Mouse (Mus musculus): ENCODE results near the gene Mrps10. TPM values are rescaled to one million over a fixed set of nuclear protein-coding genes. Genes with fewer than 3 reads are reported as not detected.
"Not testable (repeated sequence)": the region's sequence is repeated elsewhere in the genome, so short reads cannot be mapped to it uniquely, and the experiment has no call there.

Mrps10 gene
- polyA plus RNA-seq, 1 experiment, result 97.9 TPM

- no peak overlapping the region for H3K4me2 ChIP-seq (ENCODE audit: low read depth)
Observed at GRCm38 (mm10) chr17:47330616-47331015, 38.1 kb upstream of the Mrps10 start.

DNA sequence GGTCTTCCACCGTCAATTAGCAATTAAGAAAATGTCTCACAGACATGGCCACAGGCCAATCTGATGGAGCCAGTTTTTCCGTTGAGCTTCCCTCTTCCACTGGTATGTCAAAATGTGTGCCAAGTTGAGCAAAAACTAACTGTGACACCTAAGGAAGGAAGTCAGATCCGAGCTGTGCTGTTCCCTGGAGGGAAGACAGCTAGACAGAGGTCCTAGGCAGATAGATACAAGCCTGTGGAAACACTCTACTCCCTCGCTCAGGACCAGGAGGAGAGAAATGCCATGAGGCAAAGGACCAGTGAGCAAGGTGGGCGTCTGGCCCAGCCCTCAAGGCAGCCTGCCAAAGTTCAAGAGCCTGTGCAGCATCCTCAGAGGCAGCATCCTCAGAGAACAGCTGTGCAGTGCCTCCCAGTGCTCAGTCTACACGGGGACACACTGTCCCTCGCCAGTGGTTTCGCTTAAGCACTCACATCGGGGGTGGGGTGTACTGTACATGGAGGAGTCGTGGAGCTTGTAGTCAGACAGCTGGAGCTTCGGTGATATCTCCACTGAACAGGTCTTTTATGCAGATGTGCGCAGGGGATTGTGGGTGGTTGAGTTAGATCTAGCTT lies 36.6 kb upstream of the Mrps10 start:
- Histone ChIP-seq H3K27me3 (ENCODE audit: control insufficient read depth, insufficient read depth, insufficient read length) (no peaks in the 10 kb centered on the region), H3ac (ENCODE audit: control insufficient read depth, insufficient read length) (no peak overlapping the region), H3K79me2 (ENCODE audit: control insufficient read depth, insufficient read depth) (no peaks in the 10 kb centered on the region), H3K4me3 (no peak overlapping the region), H3K36me3 (ENCODE audit: control insufficient read depth, insufficient read depth) (peaks cover 9% of the 10 kb centered on the region), H3K4me2 (ENCODE audit: low read depth) (no peak overlapping the region)
- TF ChIP-seq TCF3 (IDR thresholded peaks at IDR 0.05; ENCODE audit: insufficient read length, low read depth) (no peak), POLR2AphosphoS2 (IDR thresholded peaks at IDR 0.05; ENCODE audit: insufficient read length, low read depth) (no peak), USF1 (IDR thresholded peaks at IDR 0.05; ENCODE audit: low read depth) (no peak), CEBPB (IDR thresholded peaks at IDR 0.05; ENCODE audit: insufficient read depth, poor library complexity, severe bottlenecking) (no peak), MYOG (IDR thresholded peaks at IDR 0.05; ENCODE audit: control insufficient read depth in 1 of 3, insufficient read depth in 1 of 3, insufficient read length in 2 of 3, low read depth in 2 of 3) (no peak), SRF (IDR thresholded peaks at IDR 0.05; ENCODE audit: control insufficient read depth, insufficient read length, low read depth) (no peak), E2F4 (IDR thresholded peaks at IDR 0.05; ENCODE audit: insufficient read depth) (no peak), TCF12 (IDR thresholded peaks at IDR 0.05; ENCODE audit: insufficient read depth, poor library complexity, severe bottlenecking) (no peak)

More at GRCm38 (mm10) chr17:47330616-47331015, 38.1 kb upstream of the Mrps10 start:
- Histone ChIP-seq H3ac (ENCODE audit: control insufficient read depth, insufficient read length) (no peak overlapping the region), H3K36me3 (ENCODE audit: control insufficient read depth, insufficient read depth) (peaks cover 12% of the 10 kb centered on the region), H3K79me2 (ENCODE audit: control insufficient read depth, insufficient read depth) (no peaks in the 10 kb centered on the region), H3K27me3 (ENCODE audit: control insufficient read depth, insufficient read depth, insufficient read length) (no peaks in the 10 kb centered on the region), H3K4me3 (no peak overlapping the region)
- TF ChIP-seq USF1 (IDR thresholded peaks at IDR 0.05; ENCODE audit: low read depth) (no peak), CEBPB (IDR thresholded peaks at IDR 0.05; ENCODE audit: insufficient read depth, poor library complexity, severe bottlenecking) (no peak), MYOG (IDR thresholded peaks at IDR 0.05; ENCODE audit: control insufficient read depth in 1 of 3, insufficient read depth in 1 of 3, insufficient read length in 2 of 3, low read depth in 2 of 3) (no peak), POLR2AphosphoS2 (IDR thresholded peaks at IDR 0.05; ENCODE audit: insufficient read length, low read depth) (no peak), POLR2A (IDR thresholded peaks at IDR 0.05; ENCODE audit: insufficient read length, low read depth) (no peak), TCF12 (IDR thresholded peaks at IDR 0.05; ENCODE audit: insufficient read depth, poor library complexity, severe bottlenecking) (no peak), SRF (IDR thresholded peaks at IDR 0.05; ENCODE audit: control insufficient read depth, insufficient read length, low read depth) (no peak), E2F4 (IDR thresholded peaks at IDR 0.05; ENCODE audit: insufficient read depth) (no peak), TCF3 (IDR thresholded peaks at IDR 0.05; ENCODE audit: insufficient read length, low read depth) (no peak), REST (IDR thresholded peaks at IDR 0.05; ENCODE audit: insufficient read depth, insufficient read length) (no peak), MYOD1 (IDR thresholded peaks at IDR 0.05; ENCODE audit: control insufficient read depth in 1 of 3, insufficient read length in 2 of 3, low read depth in 2 of 3) (no peak), MAX (IDR thresholded peaks at IDR 0.05; ENCODE audit: low read depth) (no peak)

GRCm38 (mm10) chr17:47332664-47333063 lies 36.0 kb upstream of the Mrps10 start:
- not testable (repeated sequence) for H3K4me3 ChIP-seq; H3K27me3 ChIP-seq (ENCODE audit: control insufficient read depth, insufficient read depth, insufficient read length); H3K79me2 ChIP-seq (ENCODE audit: control insufficient read depth, insufficient read depth); H3ac ChIP-seq (ENCODE audit: control insufficient read depth, insufficient read length); H3K36me3 ChIP-seq (ENCODE audit: control insufficient read depth, insufficient read depth); H3K4me2 ChIP-seq (ENCODE audit: low read depth)

GRCm38 (mm10) chr17:47333409-47333808 lies 35.3 kb upstream of the Mrps10 start:
- no peak overlapping the region for H3ac ChIP-seq (ENCODE audit: control insufficient read depth, insufficient read length)
- no peaks in the 10 kb centered on the region for H3K36me3 ChIP-seq (ENCODE audit: control insufficient read depth, insufficient read depth)
- TF ChIP-seq TCF12 (IDR thresholded peaks at IDR 0.05; ENCODE audit: insufficient read depth, poor library complexity, severe bottlenecking), result no peak
- no peak for TF ChIP-seq POLR2A (IDR thresholded peaks at IDR 0.05; ENCODE audit: insufficient read length, low read depth)
- TF ChIP-seq MYOG (IDR thresholded peaks at IDR 0.05; ENCODE audit: control insufficient read depth in 1 of 3, insufficient read depth in 1 of 3, insufficient read length in 2 of 3, low read depth in 2 of 3), result no peak
- no peak for TF ChIP-seq SRF (IDR thresholded peaks at IDR 0.05; ENCODE audit: control insufficient read depth, insufficient read length, low read depth)
- no peak for TF ChIP-seq TCF3 (IDR thresholded peaks at IDR 0.05; ENCODE audit: insufficient read length, low read depth)
- no peak for TF ChIP-seq E2F4 (IDR thresholded peaks at IDR 0.05; ENCODE audit: insufficient read depth)
- TF ChIP-seq MAX (IDR thresholded peaks at IDR 0.05; ENCODE audit: low read depth), result no peak
- TF ChIP-seq CEBPB (IDR thresholded peaks at IDR 0.05; ENCODE audit: insufficient read depth, poor library complexity, severe bottlenecking), result no peak
- no peak for TF ChIP-seq USF1 (IDR thresholded peaks at IDR 0.05; ENCODE audit: low read depth)
- TF ChIP-seq MYOD1 (IDR thresholded peaks at IDR 0.05; ENCODE audit: control insufficient read depth in 1 of 3, insufficient read length in 2 of 3, low read depth in 2 of 3), result no peak
- no peak for TF ChIP-seq REST (IDR thresholded peaks at IDR 0.05; ENCODE audit: insufficient read depth, insufficient read length)
- TF ChIP-seq POLR2AphosphoS2 (IDR thresholded peaks at IDR 0.05; ENCODE audit: insufficient read length, low read depth), result no peak

DNA sequence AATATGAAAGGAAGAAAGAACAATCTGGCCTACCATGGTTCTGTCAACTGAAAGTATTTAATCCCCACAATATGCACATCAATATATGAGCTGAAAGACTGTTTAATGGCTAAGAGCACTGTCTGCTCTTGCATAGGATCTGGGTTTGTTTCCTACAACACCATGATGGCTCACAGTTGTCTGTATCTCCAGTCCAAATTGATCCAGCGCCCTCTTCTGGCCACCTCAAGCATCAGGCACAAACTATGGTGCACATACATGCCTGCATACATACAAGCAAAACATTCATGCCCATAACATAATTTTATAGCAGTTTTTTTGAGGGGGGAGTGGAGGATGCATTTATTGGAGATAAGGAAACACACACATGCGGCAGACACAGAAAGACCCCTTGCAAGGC lies 25.6 kb upstream of the Mrps10 start:
- H3K27me3 ChIP-seq (ENCODE audit: control insufficient read depth, insufficient read depth, insufficient read length), result no peaks in the 10 kb centered on the region
- H3K36me3 ChIP-seq (ENCODE audit: control insufficient read depth, insufficient read depth), result no peaks in the 10 kb centered on the region
- H3K4me2 ChIP-seq (ENCODE audit: low read depth), result no peak overlapping the region
- no peak overlapping the region for H3K4me3 ChIP-seq
- TF ChIP-seq MAX (IDR thresholded peaks at IDR 0.05; ENCODE audit: low read depth) (no peak), MYOD1 (IDR thresholded peaks at IDR 0.05; ENCODE audit: control insufficient read depth in 1 of 3, insufficient read length in 2 of 3, low read depth in 2 of 3) (no peak), POLR2AphosphoS2 (IDR thresholded peaks at IDR 0.05; ENCODE audit: insufficient read length, low read depth) (no peak), CEBPB (IDR thresholded peaks at IDR 0.05; ENCODE audit: insufficient read depth, poor library complexity, severe bottlenecking) (no peak), TCF3 (IDR thresholded peaks at IDR 0.05; ENCODE audit: insufficient read length, low read depth) (no peak), E2F4 (IDR thresholded peaks at IDR 0.05; ENCODE audit: insufficient read depth) (no peak), TCF12 (IDR thresholded peaks at IDR 0.05; ENCODE audit: insufficient read depth, poor library complexity, severe bottlenecking) (no peak), SRF (IDR thresholded peaks at IDR 0.05; ENCODE audit: control insufficient read depth, insufficient read length, low read depth) (no peak), REST (IDR thresholded peaks at IDR 0.05; ENCODE audit: insufficient read depth, insufficient read length) (no peak)
- no peak overlapping the region for H3ac ChIP-seq (ENCODE audit: control insufficient read depth, insufficient read length)
- H3K79me2 ChIP-seq (ENCODE audit: control insufficient read depth, insufficient read depth), result no peaks in the 10 kb centered on the region

More at GRCm38 (mm10) chr17:47333409-47333808, 35.3 kb upstream of the Mrps10 start:
- no peak overlapping the region for H3K4me2 ChIP-seq (ENCODE audit: low read depth)
- H3K4me3 ChIP-seq, result no peak overlapping the region
- H3K79me2 ChIP-seq (ENCODE audit: control insufficient read depth, insufficient read depth), result no peaks in the 10 kb centered on the region
- H3K27me3 ChIP-seq (ENCODE audit: control insufficient read depth, insufficient read depth, insufficient read length), result no peaks in the 10 kb centered on the region
